Mouse (Mus musculus): ENCODE measurements around the gene Cul7.

The Cul7 gene

DNA sequence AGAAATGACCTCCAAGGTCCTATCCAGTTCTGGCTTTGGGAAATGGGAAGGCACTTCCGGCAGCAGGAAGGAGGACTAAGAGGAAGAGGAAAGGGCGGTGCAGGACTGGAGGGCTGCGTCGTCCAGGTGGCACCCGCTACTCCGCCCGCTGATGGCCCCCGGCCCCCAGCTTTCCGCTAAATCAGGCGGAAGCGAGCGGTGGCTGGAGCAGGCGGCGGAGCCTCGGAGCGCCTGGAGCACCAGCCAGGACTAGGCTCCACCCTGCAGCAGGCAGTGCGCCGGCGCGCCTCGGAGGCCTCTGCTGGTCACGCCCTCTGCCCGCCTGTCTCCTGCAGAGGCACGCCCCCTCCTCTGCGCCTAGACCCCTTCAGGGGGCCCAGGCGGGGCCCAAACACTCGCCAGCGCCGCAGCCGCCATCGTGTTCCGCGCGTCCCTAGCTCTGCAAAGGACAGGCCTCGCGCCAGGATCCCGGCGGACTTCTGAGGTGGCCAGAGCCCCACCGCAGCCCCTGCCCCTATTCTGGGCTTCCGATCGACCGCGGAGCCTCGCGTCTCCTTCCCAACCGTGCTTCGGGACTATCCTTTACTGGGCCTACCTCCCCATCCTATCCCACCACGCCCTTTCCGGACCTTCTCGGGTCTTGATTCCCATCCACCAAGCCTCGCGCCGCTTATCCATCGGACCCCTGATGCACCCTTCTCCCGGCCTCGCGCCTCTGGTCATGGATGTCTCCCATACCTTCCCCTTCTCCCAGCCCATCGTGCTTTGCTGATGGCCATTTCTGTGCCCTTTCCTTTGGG lies at the start of gene Cul7:
Cul7 (plus strand) TSS at position 106 of the 800 bp plus-strand sequence.
- peak; percentile 83 for DNase-seq (ENCODE audit: low read depth, low spot score)

DNA sequence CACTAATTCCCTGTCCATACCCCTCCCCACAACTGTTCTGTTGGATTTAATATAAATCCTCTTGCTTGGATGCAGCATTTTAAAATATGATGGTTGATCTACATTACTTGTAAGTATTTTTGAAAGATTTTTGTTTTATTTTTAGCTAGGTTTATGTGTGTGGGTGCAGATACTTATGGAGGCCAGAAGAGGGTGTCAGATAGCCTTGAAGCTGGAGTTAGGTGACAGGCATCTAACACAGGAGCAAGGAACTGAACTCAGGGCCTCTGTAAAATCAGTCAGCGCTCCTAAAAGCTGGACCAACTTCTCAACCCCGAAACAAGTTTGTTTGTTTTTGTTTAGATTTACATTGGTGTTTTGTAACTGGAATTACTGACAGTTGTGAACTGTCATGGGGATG lies 49.6 kb upstream of the Cul7 start:
- no peak for DNase-seq (ENCODE audit: low read depth, low spot score)

DNA sequence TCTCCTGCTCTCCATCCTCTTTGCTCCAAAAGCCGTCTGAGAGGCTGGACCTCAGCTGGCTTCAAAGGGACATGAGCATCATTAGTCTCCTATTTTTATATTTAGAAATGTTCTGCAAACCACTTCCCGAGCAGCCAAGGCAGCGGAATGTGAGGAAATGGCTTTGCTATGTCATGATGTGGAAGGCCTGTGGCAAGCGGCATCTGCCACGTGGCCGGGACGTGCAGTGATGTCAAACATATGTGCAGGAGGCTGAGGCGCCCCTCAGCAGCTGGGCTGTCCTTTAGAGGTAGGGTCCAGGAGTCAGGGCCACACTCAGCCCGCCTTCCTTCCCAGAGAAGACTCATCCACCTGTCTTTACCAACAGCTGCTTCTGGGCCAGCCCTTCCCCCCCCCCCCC lies 47.9 kb upstream of the Cul7 start:
- DNase-seq (ENCODE audit: low read depth, low spot score): no peak

DNA sequence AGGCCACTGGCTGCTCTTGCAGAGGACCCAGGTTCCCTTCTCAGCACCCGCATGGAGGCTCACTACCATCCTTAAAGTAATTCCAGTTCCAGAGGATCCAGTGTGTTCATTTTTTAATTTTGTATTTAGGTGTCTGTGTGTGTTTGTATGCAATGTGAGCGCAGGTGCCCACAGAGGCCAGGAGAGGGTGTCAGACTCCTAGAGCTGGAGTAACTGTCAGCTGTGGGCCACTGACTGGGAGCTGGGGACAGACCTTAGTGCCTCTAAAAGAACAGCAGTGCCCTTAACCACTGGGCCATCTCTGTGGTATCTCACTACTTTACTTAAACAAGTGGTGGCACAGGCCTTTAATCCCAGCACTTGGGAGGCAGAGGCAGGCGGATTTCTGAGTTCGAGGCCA lies 46.9 kb upstream of the Cul7 start:
- DNase-seq (ENCODE audit: low read depth, low spot score): no peak

DNA sequence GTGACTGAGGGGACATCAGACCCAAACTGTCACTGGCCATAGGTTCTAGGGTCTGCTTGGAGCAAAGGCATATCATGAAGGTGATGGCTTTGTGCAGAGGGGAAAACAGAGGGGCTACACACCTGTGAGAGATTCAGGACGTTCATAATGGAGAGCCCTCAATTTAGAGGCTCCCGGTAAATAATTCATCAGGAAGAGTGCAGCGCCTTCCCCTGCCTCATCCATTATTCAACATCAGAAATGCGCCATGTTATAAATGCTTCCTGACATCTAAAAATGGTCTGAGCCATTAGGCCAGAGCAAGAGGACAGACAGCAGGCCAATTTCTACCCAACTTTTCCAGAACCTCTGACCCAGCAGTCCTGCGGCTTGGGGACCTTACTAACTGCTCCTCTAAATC lies 45.0 kb upstream of the Cul7 start:
- no peak for DNase-seq (ENCODE audit: low read depth, low spot score)

DNA sequence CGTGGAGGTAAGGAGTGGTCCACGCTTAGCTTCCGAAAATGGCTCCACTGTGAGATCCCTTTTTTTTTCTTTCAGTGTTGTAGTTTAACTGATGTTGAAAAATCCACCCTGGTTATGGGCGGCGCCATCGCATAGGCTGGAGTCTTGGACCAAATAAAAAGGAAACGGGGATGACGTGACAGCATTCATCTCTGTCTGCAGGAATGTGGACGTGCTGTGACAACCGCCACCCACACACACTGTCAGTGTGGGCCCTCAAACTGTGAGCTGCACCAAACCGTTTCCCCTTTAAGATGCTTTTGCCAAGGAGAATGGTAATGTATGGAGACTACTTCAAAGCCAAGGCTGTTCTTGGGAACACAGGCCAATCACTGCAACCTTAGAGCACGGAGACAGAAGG lies 44.1 kb upstream of the Cul7 start:
- no peak for DNase-seq (ENCODE audit: low read depth, low spot score)

DNA sequence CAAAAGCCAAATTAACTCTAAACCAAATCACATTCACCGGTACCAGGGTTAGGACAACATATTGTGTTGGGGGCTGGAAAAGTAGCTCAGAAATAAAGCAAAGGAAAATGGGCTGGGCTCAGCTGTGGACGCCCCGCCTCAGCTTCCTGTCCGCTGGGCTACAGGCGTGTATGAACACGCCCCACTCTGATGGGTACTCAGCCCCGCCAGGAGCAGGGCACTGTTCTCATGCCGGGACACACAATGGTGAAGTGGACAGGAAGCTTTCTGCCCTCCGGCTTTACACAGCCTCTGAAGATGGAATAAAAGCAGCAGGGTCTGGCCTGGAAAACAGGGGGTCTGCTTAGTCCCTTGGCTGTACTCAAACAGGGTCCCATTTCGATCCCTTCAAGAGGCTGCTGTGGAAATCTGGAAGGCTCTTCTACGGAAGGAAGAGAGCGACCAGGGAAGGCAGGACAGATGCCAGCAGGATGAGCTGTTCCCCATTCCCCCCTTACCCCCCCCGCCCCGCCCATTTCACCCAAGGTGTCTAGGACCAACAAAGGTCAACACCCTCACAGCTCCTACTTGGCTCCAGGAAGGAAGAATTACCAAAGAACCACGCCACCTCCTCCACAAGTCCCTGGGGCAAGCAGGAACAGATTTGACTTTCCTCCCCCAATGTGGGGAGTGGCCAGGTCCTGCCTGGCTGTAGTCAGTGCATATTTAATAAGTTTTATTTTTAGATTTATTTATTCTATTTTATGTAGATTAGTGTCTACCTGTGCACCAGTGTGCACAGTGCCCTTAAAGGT lies 40.2 kb upstream of the Cul7 start:
- no peak for DNase-seq (ENCODE audit: low read depth, low spot score)

DNA sequence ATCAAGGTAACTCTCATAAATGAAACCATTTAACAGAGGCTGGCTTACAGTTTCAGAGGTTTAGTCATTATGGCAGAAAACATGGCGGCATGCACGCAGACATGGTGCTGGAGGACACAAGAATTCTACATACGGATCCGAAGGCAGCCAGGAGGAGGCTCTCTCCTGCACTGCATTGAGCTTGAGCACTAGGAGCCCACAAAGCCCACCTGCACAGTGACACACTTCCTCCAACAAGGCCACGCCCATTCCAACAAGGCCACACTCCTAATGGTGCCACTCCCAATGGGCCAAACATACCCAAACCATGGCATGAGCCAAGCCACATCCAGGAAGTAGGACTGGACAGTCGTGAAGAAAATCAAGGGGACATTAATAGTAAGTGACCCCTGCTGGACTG lies 38.8 kb upstream of the Cul7 start:
- no peak for DNase-seq (ENCODE audit: low read depth, low spot score)

DNA sequence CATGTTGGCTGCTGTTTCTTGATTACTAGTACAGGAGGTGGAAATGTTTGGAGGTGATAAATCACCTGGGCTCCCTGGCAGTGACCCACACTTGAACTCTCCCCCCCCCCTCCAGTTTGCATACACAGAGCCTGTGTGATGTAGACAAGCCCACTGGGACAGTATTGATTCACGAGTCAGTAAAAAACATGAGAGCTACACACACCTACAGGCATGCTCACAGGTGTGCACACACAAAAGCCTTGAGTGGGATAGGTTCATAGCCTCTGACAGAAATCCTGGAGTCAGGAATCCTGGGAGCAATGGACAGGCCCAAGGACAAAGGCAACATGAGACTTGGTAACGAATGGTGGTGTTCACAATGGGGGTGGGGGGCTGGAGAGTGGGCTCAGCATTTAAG lies 37.9 kb upstream of the Cul7 start:
- DNase-seq (ENCODE audit: low read depth, low spot score): no peak

DNA sequence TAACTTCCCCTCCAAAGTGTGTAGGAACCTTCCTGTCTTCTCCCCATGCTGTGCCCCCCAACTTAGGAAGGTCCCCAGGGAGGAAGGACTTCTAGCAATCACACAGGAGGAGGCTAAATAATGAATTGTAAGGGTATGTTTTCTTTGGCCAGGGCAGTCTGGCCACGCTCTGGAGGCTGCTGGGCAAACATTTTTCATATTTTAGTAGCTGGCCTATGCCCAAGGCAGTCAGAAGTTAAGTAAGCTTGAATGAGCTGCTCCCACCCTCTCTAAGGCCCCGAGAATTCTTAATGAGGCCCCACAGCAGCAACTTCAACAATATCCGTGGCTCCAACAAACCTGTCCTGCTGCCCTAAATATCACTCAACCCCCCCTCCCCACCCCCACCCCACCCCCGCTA lies 37.3 kb upstream of the Cul7 start:
- DNase-seq (ENCODE audit: low read depth, low spot score): no peak

DNA sequence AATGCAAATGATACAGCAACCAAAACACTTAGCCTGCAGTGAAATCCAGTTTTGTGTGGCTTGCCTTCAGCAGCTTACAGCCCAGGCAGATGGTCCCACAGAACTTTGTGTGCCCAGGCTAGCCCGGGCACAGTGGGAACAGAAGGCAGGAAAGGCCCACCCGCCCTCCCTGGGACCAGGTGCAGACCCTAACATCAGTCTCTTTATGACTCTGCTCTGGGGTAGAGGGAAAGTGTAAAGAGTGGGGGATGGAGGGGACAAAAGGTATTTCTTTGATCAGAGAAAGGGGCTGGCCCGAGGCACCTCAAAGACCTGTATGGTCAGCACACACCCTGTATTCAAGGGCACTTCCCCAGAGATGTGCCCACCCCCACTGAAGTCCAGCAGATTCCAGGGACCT lies 36.9 kb upstream of the Cul7 start:
- no peak for DNase-seq (ENCODE audit: low read depth, low spot score)

DNA sequence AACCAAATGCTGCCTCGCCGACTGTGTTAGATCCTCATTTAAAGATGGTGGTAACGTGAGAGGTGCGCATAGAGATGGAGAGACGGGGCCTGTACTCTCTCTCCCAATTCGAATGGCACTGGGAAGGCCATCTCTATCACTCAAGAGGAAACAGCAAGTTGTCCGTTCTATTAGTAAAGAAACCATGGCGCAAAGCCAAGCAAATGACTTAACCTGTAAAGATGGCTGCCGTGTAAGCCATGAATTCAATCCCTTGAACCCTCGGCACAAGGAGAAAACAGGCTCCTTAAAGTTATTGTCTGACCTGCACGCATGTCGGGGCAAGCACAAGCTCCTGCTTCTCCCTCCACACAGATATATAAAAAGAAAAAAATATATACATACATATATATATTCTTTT lies 32.3 kb upstream of the Cul7 start:
- no peak for DNase-seq (ENCODE audit: low read depth, low spot score)

DNA sequence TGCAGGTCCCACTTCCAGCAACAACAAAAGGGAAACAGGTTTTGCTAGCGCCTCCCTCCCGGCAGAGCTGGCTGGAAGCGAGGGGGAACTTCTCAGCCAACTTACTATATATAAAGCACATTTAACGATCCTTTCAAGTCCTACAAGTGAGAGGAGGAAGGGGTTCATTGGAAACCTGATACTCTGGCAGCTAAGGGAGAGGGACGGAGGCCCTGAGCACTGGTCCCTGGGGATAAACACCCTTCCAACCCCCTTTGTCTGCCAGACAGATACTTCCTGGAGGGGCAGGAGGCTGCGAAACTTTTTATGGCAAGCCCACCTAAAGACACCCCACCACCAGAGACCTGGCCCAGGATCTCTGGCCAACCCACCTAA lies 31.8 kb upstream of the Cul7 start:
- DNase-seq (ENCODE audit: low read depth, low spot score): no peak

DNA sequence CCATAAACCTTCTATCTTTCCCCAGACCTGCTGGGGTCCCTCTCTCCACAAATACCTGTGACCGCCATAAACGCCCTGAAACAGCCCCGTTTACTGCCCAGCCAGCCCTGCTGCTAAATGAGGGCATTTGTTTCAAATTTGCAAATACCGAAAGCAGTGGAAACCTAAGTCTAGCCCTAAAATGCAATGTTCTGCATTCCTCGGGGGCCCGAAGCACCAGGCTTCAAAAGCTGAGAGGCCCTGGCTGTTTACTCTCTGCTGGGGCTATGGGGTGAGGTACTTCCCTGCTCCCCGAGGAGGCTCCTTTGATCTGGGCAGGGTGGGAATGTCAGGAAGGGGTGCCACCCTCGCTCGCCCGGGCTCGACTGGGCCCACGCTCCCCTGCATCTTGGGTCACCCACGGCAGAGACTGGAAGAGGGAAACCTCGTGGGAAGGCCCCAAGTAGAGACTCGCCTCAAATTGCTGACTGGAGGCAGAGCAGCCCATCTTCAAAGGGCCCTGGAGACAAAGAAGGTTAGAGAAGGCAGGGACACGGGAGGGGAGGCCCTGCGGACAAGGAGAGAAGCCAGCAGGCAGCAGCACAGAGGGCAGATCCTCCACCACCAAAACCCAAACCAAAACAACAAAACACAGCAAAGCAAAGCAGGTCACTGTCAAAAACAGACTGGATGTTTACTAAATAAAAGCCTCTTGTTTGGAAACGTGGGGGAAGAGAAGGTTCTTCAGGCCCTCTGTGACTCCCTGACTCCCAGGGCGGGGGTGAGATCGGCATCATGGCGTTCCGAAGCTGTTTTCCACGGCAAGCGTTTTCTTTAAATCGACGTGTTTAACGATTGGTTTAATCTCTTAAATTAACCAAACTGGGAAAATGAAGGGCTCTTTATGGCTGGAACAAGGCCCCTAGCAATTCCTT lies 31.1 kb upstream of the Cul7 start:
- DNase-seq (ENCODE audit: low read depth, low spot score): no peak

DNA sequence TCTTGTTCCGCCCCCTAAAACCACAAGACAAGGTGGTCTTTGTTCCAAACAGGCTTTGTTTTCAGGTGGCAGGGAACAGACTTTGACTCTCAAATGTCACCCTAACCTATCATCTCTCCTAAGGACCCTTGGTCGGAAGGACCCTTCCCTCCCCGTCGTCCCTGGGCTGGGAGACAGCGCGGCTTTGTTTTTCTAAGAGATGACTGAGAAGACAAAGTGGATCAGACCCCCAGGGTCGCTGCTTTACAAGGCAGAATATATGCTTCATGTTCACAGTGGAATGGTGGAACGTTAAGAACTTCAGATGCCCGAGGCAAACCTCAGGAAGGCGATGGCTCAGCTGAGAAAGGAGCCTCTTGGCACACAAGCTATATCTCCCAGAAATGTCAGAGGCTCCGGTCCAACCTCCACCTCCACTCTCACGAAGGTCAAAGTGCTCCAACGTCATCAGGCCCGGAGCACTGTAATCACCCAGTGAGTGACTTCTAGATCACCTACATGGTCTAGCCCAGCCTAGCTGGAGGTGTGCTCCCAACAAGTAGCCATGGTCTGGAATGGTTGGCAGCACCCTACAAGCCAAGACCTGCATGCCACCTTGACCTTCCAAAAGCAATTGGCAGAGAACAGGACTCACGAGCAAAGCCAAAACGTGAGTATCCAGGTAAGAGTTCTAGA lies 30.3 kb upstream of the Cul7 start:
- no peak for DNase-seq (ENCODE audit: low read depth, low spot score)

DNA sequence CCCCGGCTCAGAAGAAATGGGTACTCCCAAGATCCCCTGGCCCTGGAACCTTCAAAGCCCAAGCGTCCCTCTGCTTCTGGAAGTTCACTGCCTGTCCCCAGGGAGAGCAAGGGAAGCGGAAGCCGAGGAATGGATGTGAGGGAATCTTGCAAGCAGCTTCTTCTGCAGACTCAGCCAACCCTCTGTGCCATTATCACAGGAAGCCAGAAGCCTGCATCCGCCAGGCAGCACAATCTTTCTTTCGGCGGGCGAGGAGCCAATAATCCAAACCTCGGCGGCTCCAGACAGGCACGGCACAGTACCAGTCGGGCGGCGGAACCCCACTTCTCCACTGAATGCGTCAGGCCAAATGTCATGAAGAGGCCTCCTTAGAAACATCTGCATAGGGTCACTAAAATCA lies 28.8 kb upstream of the Cul7 start:
- DNase-seq (ENCODE audit: low read depth, low spot score): no peak

DNA sequence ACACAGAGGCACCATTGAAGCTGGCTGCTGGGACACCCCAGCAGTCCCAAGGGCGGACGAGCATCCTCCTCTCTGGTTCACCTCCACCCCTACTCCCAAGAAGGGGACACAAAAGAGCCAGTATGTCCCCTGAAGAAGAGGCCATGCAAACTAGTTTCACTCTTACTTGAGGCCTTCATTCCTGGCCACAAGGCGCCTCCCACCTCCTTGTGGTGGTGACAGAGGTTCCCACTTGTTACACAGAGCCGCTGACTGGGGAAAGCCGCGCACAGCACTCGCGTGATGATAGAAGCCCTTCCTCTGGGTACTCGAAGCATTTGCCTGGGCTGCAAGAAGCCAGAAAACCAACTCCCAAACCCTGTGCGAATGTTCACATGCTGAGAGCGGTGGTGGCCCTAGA lies 27.9 kb upstream of the Cul7 start:
- no peak for DNase-seq (ENCODE audit: low read depth, low spot score)

DNA sequence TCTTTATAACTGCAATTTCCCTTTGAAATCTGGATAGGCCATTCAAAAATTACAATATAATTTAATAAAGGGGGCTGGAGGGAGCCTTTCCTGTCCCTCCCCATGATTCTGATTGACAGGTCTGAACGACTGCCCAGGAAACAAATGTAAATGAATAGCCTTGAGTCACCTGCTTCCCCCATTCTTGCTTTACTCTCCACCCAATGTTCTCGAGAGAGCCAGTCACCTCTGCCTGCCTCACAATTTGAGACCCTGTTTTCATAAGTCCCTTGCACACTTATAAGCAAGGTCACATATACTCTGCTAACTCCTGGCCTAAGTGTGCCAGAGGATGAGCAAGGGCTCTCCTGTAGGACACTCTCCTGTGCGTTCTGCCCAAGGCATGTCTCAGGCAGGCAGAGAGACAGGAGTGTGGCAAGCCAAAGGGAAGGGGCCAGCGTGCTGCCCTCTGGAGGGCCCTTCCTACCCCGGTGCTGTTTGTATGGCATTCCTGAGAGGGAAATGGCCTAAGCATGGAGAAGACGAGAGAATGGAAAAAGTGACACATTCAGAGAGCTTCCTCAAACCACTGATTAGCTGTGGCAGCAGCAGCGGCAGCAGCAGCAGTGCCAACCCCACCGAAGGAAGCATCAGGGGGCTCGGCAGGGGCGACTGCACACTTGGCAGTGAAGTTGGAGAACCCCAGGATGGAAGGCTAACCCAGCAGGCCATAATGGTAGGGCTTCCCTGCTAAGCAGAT lies 26.1 kb upstream of the Cul7 start:
- no peak for DNase-seq (ENCODE audit: low read depth, low spot score)

DNA sequence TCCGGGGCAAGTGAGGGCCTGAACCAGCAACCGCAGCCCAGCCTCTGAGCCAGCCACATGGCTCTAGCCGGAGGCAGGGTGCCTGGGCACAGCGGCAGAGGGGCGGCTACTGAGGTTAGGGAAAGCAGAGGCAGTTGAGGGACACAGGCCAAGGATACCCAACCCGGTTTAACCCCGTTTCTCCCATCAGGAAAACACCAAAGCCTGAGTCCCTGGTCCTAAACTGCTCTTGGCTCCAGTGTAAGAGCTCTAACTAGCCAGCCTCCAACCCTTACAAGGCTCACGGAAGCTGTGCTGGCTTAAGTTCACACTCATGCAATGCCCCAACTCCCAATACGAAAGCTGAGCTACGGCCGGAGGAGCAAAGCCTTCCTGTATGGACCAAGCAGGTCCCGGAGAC lies 25.5 kb upstream of the Cul7 start:
- DNase-seq (ENCODE audit: low read depth, low spot score): no peak

DNA sequence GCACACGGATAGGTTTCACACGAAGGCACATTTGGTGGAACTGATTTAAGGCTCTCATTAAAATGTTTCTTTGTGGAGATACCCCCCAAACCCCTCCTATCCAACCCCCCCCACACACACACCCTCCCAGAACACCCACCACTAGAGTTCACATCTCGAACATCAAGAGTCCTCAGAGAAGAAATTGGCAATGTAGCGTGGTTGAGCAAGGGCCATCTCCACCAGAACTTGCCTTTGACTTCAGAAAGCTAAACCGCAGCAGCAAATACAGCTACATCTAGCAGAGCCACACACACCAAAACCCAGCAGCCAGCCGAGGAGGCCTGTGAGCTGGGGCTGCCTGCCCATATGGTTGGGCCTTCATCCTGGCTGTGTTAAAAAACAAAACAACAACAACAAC lies 22.7 kb upstream of the Cul7 start:
- no peak for DNase-seq (ENCODE audit: low read depth, low spot score)

DNA sequence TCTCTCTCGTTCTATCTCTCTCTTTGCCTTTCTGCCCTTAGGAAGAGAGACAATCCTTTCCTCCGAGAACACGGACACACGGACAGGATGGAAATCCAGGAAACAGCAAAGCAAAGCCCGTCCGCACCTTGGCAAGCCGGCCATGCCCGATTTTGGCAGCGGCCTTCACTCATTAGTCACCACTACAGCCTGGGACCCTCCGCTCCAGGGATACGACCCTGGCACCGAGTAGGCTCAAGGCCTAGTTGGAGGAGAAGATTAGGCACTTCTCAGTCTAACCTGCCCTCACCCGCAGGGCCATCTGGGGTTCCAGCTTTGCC lies 21.7 kb upstream of the Cul7 start:
- no peak for DNase-seq (ENCODE audit: low read depth, low spot score)

All from retina, postnatal 7 days (tissue).